Mouse (Mus musculus): ENCODE results near the gene Akap10. TPM values are rescaled to one million over a fixed set of nuclear protein-coding genes. Genes with fewer than 3 reads are reported as not detected.

Gene Akap10
- polyA plus RNA-seq, 1 experiment from 2014 or later = 7.6 TPM

- Histone ChIP-seq H3K9ac (replicated peaks; ENCODE audit: low read depth) (no peak overlapping the region), H3K36me3 (ENCODE audit: insufficient read depth, low read length) (no peaks in the 10 kb centered on the region), H3K27ac (ENCODE audit: low read length) (no peak overlapping the region), H3K9me3 (ENCODE audit: low read length) (no peaks in the 10 kb centered on the region), H3K27me3 (replicated peaks; ENCODE audit: insufficient read depth, low read length) (no peaks in the 10 kb centered on the region), H3K4me2 (replicated peaks; ENCODE audit: low read depth, low read length) (no peak overlapping the region), H3K4me3 (ENCODE audit: low read depth, low read length) (no peak overlapping the region), H3K4me1 (ENCODE audit: insufficient read depth, low read depth, low read length) (no peaks in the 10 kb centered on the region)
- TF ChIP-seq CTCF (IDR thresholded peaks at IDR 0.05) (no peak), EP300 (IDR thresholded peaks at IDR 0.05) (no peak)
- DNase-seq (ENCODE audit: low spot score) (no peak), ATAC-seq (no peak)
- WGBS = 80% methylated on average over 9 of the region's 9 CpGs
Measured at GRCm38 (mm10) chr11:61944417-61944816, 14.4 kb upstream of the Akap10 start.

GRCm38 (mm10) chr11:61942903-61943302 lies 12.9 kb upstream of the Akap10 start:
- H3K36me3 ChIP-seq (ENCODE audit: insufficient read depth, low read length) = no peaks in the 10 kb centered on the region
- no peak overlapping the region for H3K27ac ChIP-seq (ENCODE audit: low read length)
- ATAC-seq (no peak), DNase-seq (ENCODE audit: low spot score) (no peak)
- TF ChIP-seq EP300 (IDR thresholded peaks at IDR 0.05) (no peak), CTCF (IDR thresholded peaks at IDR 0.05) (no peak)
- no peak overlapping the region for H3K4me3 ChIP-seq (ENCODE audit: low read depth, low read length)
- no peak overlapping the region for H3K9ac ChIP-seq (replicated peaks; ENCODE audit: low read depth)
- no peaks in the 10 kb centered on the region for H3K9me3 ChIP-seq (ENCODE audit: low read length)
- no peaks in the 10 kb centered on the region for H3K27me3 ChIP-seq (replicated peaks; ENCODE audit: insufficient read depth, low read length)
- WGBS = 80% methylated on average over 2 of the region's 2 CpGs
- no peak overlapping the region for H3K4me2 ChIP-seq (replicated peaks; ENCODE audit: low read depth, low read length)
- no peaks in the 10 kb centered on the region for H3K4me1 ChIP-seq (ENCODE audit: insufficient read depth, low read depth, low read length)

DNA sequence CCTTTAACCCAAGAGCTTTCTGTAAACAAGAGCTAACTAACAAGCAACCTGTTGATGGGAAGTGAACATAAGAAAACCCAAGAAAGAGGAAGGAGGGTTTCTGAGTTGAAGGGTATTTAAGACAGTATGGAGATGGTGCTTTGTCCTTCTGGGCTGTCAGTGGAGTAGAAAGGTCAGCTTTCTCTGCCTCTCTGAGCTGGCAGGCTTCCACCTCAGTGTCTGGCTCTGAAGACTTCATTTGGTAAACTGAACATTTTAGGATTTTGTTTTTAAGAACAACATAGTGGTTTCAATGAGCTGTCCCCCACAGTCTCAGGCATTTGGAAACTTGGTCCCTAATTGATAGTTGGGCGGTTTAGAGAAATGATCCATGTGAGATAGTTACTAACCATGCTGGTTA lies 7.7 kb upstream of the Akap10 start:
- Histone ChIP-seq H3K4me2 (replicated peaks; ENCODE audit: low read depth, low read length) (no peak overlapping the region), H3K27ac (ENCODE audit: low read length) (no peak overlapping the region), H3K9ac (replicated peaks; ENCODE audit: low read depth) (no peak overlapping the region), H3K27me3 (replicated peaks; ENCODE audit: insufficient read depth, low read length) (no peaks in the 10 kb centered on the region), H3K36me3 (ENCODE audit: insufficient read depth, low read length) (no peaks in the 10 kb centered on the region), H3K9me3 (ENCODE audit: low read length) (no peaks in the 10 kb centered on the region), H3K4me1 (ENCODE audit: insufficient read depth, low read depth, low read length) (no peaks in the 10 kb centered on the region), H3K4me3 (ENCODE audit: low read depth, low read length) (no peak overlapping the region)
- no peak for DNase-seq (ENCODE audit: low spot score)
- no peak for ATAC-seq
- 71% methylated on average over 1 of the region's 1 CpGs for WGBS
- TF ChIP-seq CTCF (IDR thresholded peaks at IDR 0.05) (no peak), EP300 (IDR thresholded peaks at IDR 0.05) (no peak)

DNA sequence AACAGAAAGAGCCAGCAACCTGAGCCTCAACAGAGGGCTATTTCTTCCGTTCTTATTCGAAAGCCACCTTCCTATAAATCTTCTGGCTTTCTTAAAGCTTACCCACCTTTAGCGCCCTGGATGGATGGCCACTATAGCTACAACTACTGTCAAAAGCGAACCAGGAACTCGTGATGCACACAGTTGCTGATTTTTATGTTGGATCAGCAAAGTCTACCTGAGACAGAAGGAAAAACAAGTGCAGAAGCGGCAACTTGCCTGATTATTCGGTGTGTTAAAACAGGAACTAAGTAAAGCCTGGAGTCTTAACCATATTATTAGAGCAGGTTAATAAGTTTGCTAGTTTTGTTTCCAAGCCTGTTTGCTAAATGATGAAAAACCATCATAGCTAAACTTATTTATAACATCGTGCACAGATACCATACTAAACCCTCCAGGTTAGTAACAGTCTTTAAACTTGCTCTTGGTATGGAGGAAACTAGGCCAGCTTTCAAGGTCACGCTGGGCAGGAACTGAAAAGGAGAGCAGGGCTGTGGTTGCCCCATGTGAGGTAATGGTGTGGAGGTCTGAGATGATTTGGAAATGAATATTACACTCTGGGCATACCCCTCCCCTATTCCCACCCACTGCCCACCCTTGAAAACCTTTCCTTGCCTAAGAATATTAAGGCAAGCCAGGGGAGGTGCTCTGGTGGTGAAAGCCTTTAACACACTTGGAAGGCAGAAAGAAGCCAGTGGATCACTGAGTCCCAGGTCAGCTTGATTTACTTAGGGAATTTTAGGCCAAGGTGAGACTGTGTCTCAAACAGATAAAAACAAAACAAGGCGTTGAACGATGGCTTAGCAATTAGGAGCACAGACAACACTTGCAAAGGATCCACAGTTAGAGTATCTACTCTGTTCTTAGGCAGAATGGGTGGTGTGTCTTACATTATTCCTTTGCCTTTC lies 861 bp upstream of the Akap10 start:
- 22% methylated on average over 11 of the region's 11 CpGs for WGBS
- Histone ChIP-seq H3K4me2 (replicated peaks; ENCODE audit: low read depth, low read length) (peak overlapping the region; percentile 72), H3K27ac (ENCODE audit: low read length) (peak overlapping the region; percentile 94), H3K9me3 (ENCODE audit: low read length) (no peaks in the 10 kb centered on the region), H3K4me3 (ENCODE audit: low read depth, low read length) (peak overlapping the region; percentile 98), H3K4me1 (ENCODE audit: insufficient read depth, low read depth, low read length) (peaks cover 9% of the 10 kb centered on the region; the same call in 1 of the 2 replicates), H3K9ac (replicated peaks; ENCODE audit: low read depth) (peak overlapping the region; percentile 59), H3K27me3 (replicated peaks; ENCODE audit: insufficient read depth, low read length) (no peaks in the 10 kb centered on the region), H3K36me3 (ENCODE audit: insufficient read depth, low read length) (no peaks in the 10 kb centered on the region)
- ATAC-seq (0 out of 2 replicates have a peak, but pooled peaks have one; percentile 1), DNase-seq (ENCODE audit: low spot score) (no peak)
- TF ChIP-seq EP300 (IDR thresholded peaks at IDR 0.05) (no peak), CTCF (IDR thresholded peaks at IDR 0.05) (no peak)

DNA sequence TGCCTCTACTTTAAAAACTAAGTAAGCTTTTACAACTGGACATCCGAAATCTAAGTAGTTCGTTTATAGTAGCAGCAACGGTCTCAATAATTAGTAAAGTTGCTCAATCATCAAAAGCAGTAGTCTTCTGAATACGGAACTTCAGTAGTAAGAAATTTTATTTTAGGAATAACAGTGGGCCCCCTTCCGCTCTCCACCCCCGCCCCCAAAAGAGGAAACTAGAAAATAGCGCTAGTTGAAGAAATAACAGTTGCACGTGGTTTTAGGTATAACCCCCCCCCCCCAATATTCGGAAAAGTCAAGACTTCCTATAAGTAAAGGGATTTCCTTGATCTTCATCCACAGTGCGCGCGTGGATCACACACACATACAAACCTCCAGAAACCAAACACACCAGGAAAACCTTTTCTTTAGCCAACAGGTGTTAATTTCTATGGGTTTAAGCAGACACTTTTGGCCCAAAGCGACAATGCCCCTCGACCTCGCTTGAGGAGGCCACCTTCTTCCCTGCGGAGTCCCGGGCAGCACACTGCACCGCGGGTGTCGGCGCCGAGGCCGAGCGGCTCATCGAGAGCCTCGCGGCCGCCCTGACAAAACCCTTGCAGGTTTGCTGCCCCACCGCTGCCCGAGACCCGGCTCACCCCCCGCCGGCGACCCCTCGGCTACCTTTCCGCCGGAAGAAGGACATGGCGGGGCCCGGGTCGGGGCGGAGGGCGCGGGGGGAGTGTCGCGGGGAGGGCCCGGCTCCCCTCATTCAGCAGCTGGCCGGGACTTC lies 542 bp downstream of the Akap10 start:
- DNase-seq (ENCODE audit: low spot score) (peak; percentile 26), ATAC-seq (peak; percentile 50)
- Histone ChIP-seq H3K4me2 (replicated peaks; ENCODE audit: low read depth, low read length) (peak overlapping the region; percentile 72), H3K27me3 (replicated peaks; ENCODE audit: insufficient read depth, low read length) (no peaks in the 10 kb centered on the region), H3K9ac (replicated peaks; ENCODE audit: low read depth) (peak overlapping the region; percentile 89), H3K36me3 (ENCODE audit: insufficient read depth, low read length) (no peaks in the 10 kb centered on the region), H3K4me3 (ENCODE audit: low read depth, low read length) (peak overlapping the region; percentile 98), H3K4me1 (ENCODE audit: insufficient read depth, low read depth, low read length) (peaks cover 9% of the 10 kb centered on the region; the same call in 1 of the 2 replicates), H3K9me3 (ENCODE audit: low read length) (no peaks in the 10 kb centered on the region), H3K27ac (ENCODE audit: low read length) (peak overlapping the region; percentile 94)
- TF ChIP-seq EP300 (IDR thresholded peaks at IDR 0.05) (no peak), CTCF (IDR thresholded peaks at IDR 0.05) (no peak)
- under 1% methylated on average over 33 of the region's 47 CpGs for WGBS

DNA sequence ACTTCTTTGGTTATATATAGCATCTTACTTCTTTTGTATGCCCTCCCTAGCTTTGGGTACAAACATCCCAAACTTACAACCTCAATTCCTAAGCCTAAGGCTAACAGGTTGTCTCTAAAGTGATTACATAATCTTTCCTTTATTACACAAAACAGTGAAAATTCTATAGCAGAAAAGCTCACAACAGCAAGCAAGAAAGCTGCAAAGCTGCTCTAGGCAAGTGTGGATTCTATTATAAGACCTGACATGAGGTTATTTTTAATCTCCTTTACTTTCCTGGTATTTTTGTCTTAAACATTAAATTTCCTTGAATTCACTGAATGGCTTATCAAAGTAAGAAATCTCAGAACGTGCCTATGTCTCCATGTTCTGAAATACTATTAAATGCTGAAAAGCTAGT lies 6.7 kb downstream of the Akap10 start:
- ATAC-seq = no peak

More for the DNA sequence above, 6.7 kb downstream of the Akap10 start:
- Histone ChIP-seq H3K9me3 (ENCODE audit: low read length) (no peaks in the 10 kb centered on the region), H3K27ac (ENCODE audit: low read length) (no peak overlapping the region), H3K4me1 (ENCODE audit: insufficient read depth, low read depth, low read length) (peaks cover 2% of the 10 kb centered on the region; the same call in 1 of the 2 replicates), H3K27me3 (replicated peaks; ENCODE audit: insufficient read depth, low read length) (no peaks in the 10 kb centered on the region), H3K36me3 (ENCODE audit: insufficient read depth, low read length) (0 out of 2 replicates have a peak, but pooled peaks cover 5% of the 10 kb centered on the region), H3K9ac (replicated peaks; ENCODE audit: low read depth) (no peak overlapping the region), H3K4me2 (replicated peaks; ENCODE audit: low read depth, low read length) (no peak overlapping the region), H3K4me3 (ENCODE audit: low read depth, low read length) (no peak overlapping the region)
- no peak for DNase-seq (ENCODE audit: low spot score)
- no peak for TF ChIP-seq EP300 (IDR thresholded peaks at IDR 0.05)
- no peak for TF ChIP-seq CTCF (IDR thresholded peaks at IDR 0.05)
- WGBS = 52% methylated on average over 1 of the region's 1 CpGs
